ENCODE assay signal across 8 mouse cellular contexts in genomic region chr6:119479343-119479875, GRCm38 (mm10). TPM values are rescaled to one million over a fixed set of nuclear protein-coding genes. Genes with fewer than 3 reads are reported as not detected.
DNase-seq lines count a peak whose midpoint lies in the region; ATAC-seq and TF ChIP-seq lines count a peak whose summit lies in the region.

Gene Fbxl14, plus strand, starts transcription at chr6:119479668.

- peak; percentile 61 for DNase-seq in ES-CJ7 (ENCODE audit: low read depth, low spot score)
- peak in 1 of 2 experiments; percentile 27 for DNase-seq in layer of hippocampus, adult 18-20 months (ENCODE audit: low spot score in 2 of 2)
- DNase-seq in cerebellum, postnatal 10 days: no peak

- H3K4me1 ChIP-seq in embryonic fibroblast, embryonic 13.5 days (ENCODE audit: control insufficient read depth, insufficient read depth, low read length): peaks cover 11% of the 10 kb centered on the region
- H3K4me1 ChIP-seq in heart, embryonic 16.5 days (ENCODE audit: control insufficient read depth, insufficient read depth, low read length): peaks cover 28% of the 10 kb centered on the region
- peaks cover 54% of the 10 kb centered on the region for H3K4me1 ChIP-seq in lung, embryonic 15.5 days
- H3K4me1 ChIP-seq in stomach, embryonic 15.5 days: peaks cover 29% of the 10 kb centered on the region

- peak; percentile 1; the same call in 1 of the 2 replicates for TF ChIP-seq POLR2A in embryonic fibroblast, embryonic 13.5 days (IDR thresholded peaks at IDR 0.05; ENCODE audit: low read depth, low read length)

- peaks cover 36% of the 10 kb centered on the region for H3K79me3 ChIP-seq in C2C12 (ENCODE audit: low read depth)

- under 1% methylated on average over 89 of the region's 101 CpGs for WGBS in heart, embryonic 16.5 days
- under 1% methylated on average over 65 of the region's 101 CpGs for WGBS in lung, embryonic 15.5 days
- WGBS in stomach, embryonic 15.5 days: under 1% methylated on average over 57 of the region's 101 CpGs

- H3K9me3 ChIP-seq in heart, embryonic 16.5 days (replicated peaks; ENCODE audit: control insufficient read depth, low read length): no peaks in the 10 kb centered on the region
- no peaks in the 10 kb centered on the region for H3K9me3 ChIP-seq in lung, embryonic 15.5 days
- no peaks in the 10 kb centered on the region for H3K9me3 ChIP-seq in stomach, embryonic 15.5 days

- peak within 1 kb of the TSS; percentile 91 for H3K4me2 ChIP-seq in heart, embryonic 16.5 days (ENCODE audit: low read depth, low read length)
- peak within 1 kb of the TSS; percentile 91 for H3K4me2 ChIP-seq in lung, embryonic 15.5 days
- H3K4me2 ChIP-seq in stomach, embryonic 15.5 days: peak within 1 kb of the TSS; percentile 97

- peak within 1 kb of the TSS; percentile 91 for H3K9ac ChIP-seq in heart, embryonic 16.5 days (ENCODE audit: low read length)
- H3K9ac ChIP-seq in lung, embryonic 15.5 days: peak within 1 kb of the TSS; percentile 91
- H3K9ac ChIP-seq in stomach, embryonic 15.5 days: peak within 1 kb of the TSS; percentile 69

- H3K27ac ChIP-seq in embryonic fibroblast, embryonic 13.5 days (ENCODE audit: insufficient read depth, low read length): peak within 1 kb of the TSS; percentile 96
- H3K27ac ChIP-seq in heart, embryonic 16.5 days (ENCODE audit: low read length): peak within 1 kb of the TSS; percentile 99
- peak within 1 kb of the TSS; percentile 99 for H3K27ac ChIP-seq in lung, embryonic 15.5 days
- H3K27ac ChIP-seq in stomach, embryonic 15.5 days: peak within 1 kb of the TSS; percentile 98

- H3K36me3 ChIP-seq in C2C12 (ENCODE audit: control insufficient read depth, insufficient read depth): peaks cover 20% of the 10 kb centered on the region
- H3K36me3 ChIP-seq in heart, embryonic 16.5 days (ENCODE audit: control insufficient read depth, insufficient read depth): no peaks in the 10 kb centered on the region
- peaks cover 11% of the 10 kb centered on the region for H3K36me3 ChIP-seq in lung, embryonic 15.5 days
- no peaks in the 10 kb centered on the region for H3K36me3 ChIP-seq in stomach, embryonic 15.5 days

- H3K27me3 ChIP-seq in C2C12 (ENCODE audit: control insufficient read depth, insufficient read depth, insufficient read length): no peaks in the 10 kb centered on the region
- no peaks in the 10 kb centered on the region for H3K27me3 ChIP-seq in heart, embryonic 16.5 days (ENCODE audit: control insufficient read depth, insufficient read depth, low read length)
- no peaks in the 10 kb centered on the region for H3K27me3 ChIP-seq in lung, embryonic 15.5 days
- no peaks in the 10 kb centered on the region for H3K27me3 ChIP-seq in stomach, embryonic 15.5 days (replicated peaks)

- TF ChIP-seq CTCF in C2C12 (IDR thresholded peaks at IDR 0.05; ENCODE audit: control insufficient read depth, insufficient read depth, insufficient read length): no peak
- TF ChIP-seq CTCF in embryonic fibroblast, embryonic 13.5 days (IDR thresholded peaks at IDR 0.05; ENCODE audit: borderline replicate concordance, insufficient read depth, low read length): no peak

- peaks cover 47% of the 10 kb centered on the region for H3K79me2 ChIP-seq in C2C12 (ENCODE audit: control insufficient read depth, insufficient read depth)

- peak; percentile 79 for ATAC-seq in heart, embryonic 16.5 days (replicated peaks; ENCODE audit: extremely low read depth, insufficient read depth, low FRiP score)
- ATAC-seq in lung, embryonic 15.5 days (ENCODE audit: borderline replicate concordance, extremely low read depth, low FRiP score, low TSS enrichment): peak; percentile 83
- peak; percentile 84 for ATAC-seq in stomach, embryonic 15.5 days (ENCODE audit: insufficient read depth, low FRiP score, low read depth)

- H3K4me3 ChIP-seq in C2C12 (ENCODE audit: insufficient read depth, poor library complexity, severe bottlenecking): peak within 1 kb of the TSS; percentile 83
- peak within 1 kb of the TSS; percentile 68 for H3K4me3 ChIP-seq in embryonic fibroblast, embryonic 13.5 days (ENCODE audit: insufficient read depth, low read length)
- peak within 1 kb of the TSS; percentile 74 for H3K4me3 ChIP-seq in heart, embryonic 16.5 days (ENCODE audit: low read length)
- peak within 1 kb of the TSS; percentile 86 for H3K4me3 ChIP-seq in lung, embryonic 15.5 days
- peak within 1 kb of the TSS; percentile 82 for H3K4me3 ChIP-seq in stomach, embryonic 15.5 days (replicated peaks)

- peak within 1 kb of the TSS; percentile 77 for H3ac ChIP-seq in C2C12 (ENCODE audit: control insufficient read depth, insufficient read length, low read depth)

TF ChIP-seq in C2C12, 6 proteins besides CTCF, POLR2A, EP300 and RAD21:
- TF ChIP-seq USF1 (IDR thresholded peaks at IDR 0.05; ENCODE audit: low read depth) (no peak), MYOG (IDR thresholded peaks at IDR 0.05; ENCODE audit: control insufficient read depth, extremely low read depth, insufficient read length) (no peak), MYOD1 (IDR thresholded peaks at IDR 0.05; ENCODE audit: control insufficient read depth, insufficient read length, low read depth) (no peak), CEBPB (IDR thresholded peaks at IDR 0.05; ENCODE audit: low read depth) (no peak), MAX (IDR thresholded peaks at IDR 0.05) (no peak), FOSL1 (IDR thresholded peaks at IDR 0.05; ENCODE audit: insufficient read depth, low read length, poor library complexity, severe bottlenecking) (no peak)

RNA-seq across cellular contexts. Expression of gene Fbxl14, which starts in this region (rescaled TPM):
- polyA plus RNA-seq in C2C12 (2012; fragmentation: generic; extraction: Trizol): 22.7 TPM
- 19.3 and 21.5 TPM in 2 replicates for polyA plus RNA-seq in embryonic fibroblast, embryonic 13.5 days (2011; ENCODE audit: insufficient read length, low read depth, missing spikeins)
- polyA plus RNA-seq in heart, embryonic 16.5 days (2015; fragmentation: Nextera tagmentation; extraction: Ambion mirVana): 3.3 and 4.3 TPM in 2 replicates
- 10 to 100 TPM; 38.6 to 40.1 TPM for total RNA-seq in layer of hippocampus, adult 18-20 months (2021)
- polyA plus RNA-seq in lung, embryonic 15.5 days (2015; fragmentation: Nextera tagmentation; extraction: Ambion mirVana): 4.5 and 4.6 TPM in 2 replicates
- 4.3 and 4.8 TPM in 2 replicates for polyA plus RNA-seq in stomach, embryonic 15.5 days (2015; fragmentation: Nextera tagmentation; extraction: Ambion mirVana)
